Mouse (Mus musculus) gastrocnemius, postnatal 25 days (tissue): ENCODE data around the gene Ms4a10. TPM values are rescaled to one million over a fixed set of nuclear protein-coding genes. Genes with fewer than 3 reads are reported as not detected.
A peak's percentile ranks its signal among the peaks of the same experiment; 100 is the strongest.

Experiments
- DNase-seq: peaks from one replicate; pipeline ENCODE4 v3.0.0; 2022
- long read RNA-seq, 2 experiments: library from polyadenylated mRNA; stranded (forward); transcript quantifications; one replicate each; pipeline ENCODE4 v2.0.0; 2021
- total RNA-seq, 2 experiments: library from RNA; stranded (reverse); gene quantifications; 1 replicate in 1 of 2; 2 replicates in 1 of 2; pipeline ENCODE4 v1.2.3; 2021

The Ms4a10 gene
- not detected for total RNA-seq
- long read RNA-seq, experiment 1: 0 reads
- long read RNA-seq, experiment 2: 0 reads

DNA sequence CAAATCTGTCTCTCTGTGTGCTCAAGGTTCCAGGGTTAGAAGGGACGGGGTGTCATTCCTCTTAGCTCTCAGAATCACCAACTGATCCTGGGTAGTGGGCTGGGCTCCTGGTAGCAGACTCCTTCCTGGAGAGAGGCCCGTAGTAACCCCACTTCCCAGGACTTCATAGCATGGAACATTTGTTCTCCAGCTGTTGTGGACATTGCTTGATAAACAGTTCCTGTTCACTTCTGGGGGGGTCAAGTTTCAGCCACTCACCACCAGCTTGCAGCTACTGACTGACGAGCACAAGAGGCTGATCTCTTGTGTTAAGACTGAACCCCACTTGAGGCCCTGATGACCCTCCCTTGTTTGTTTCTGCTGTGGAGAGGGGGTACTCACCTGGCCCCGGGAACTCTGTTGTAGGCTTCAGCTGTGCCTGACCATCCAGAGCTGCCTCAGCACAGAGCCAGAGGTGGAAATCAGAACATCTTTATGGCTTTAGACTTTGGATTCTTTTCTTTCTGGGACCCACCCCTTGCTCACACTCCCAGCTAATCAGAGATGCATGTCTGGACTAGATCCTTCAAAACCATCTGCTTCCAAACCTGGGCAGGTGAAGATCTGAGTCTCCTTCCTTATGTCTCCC is at the start of gene Ms4a10:
Ms4a10 (minus strand) TSS at position 433 of the 628 bp plus-strand sequence.
- DNase-seq: no peak

DNA sequence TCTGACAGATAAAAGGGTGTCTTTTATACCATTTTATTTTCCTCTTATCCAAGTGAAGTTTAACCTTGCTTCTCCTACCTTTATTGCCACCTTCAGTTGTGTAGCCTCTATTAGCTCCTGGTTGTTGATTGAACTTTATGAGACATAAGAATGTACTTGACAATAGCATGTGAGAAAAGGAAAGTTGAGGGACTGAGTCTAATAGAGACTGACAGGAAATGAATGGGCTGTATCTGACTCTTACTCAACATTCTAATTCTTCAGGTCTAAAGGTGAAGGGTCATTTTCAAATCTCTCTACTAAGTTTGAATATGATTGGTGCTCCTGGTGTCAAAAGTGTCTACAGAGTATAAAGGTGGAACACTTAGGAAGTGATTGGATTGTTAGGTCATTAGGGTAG is 47.9 kb upstream of the Ms4a10 start:
- no peak for DNase-seq

- DNase-seq: no peak
Measured at GRCm38 (mm10) chr19:11017891-11018290, 43.4 kb upstream of the Ms4a10 start, which contains the start of gene Ms4a18. Gene Ms4a18 (minus strand): TSS chr19:11018031.

DNA sequence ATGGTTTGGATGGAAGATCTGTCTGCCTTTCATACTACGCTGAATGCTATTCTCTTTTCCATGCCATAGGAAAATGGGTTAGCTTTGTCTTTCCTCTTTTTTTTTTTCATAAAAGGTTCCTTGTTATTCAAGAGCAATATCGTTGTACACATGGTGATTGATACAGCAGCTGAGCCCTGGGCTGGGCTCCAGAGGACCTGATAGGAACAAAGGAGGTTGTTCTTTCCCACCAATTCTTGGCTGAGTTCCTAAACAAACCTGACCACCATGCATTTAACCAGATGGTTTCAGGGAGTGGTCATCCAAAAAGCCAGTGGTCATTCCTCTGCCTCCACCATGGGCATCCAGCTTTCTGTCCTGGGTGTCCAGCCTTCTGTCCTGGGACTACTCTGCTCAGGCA is 42.8 kb upstream of the Ms4a10 start:
- DNase-seq: peak; percentile 12

DNA sequence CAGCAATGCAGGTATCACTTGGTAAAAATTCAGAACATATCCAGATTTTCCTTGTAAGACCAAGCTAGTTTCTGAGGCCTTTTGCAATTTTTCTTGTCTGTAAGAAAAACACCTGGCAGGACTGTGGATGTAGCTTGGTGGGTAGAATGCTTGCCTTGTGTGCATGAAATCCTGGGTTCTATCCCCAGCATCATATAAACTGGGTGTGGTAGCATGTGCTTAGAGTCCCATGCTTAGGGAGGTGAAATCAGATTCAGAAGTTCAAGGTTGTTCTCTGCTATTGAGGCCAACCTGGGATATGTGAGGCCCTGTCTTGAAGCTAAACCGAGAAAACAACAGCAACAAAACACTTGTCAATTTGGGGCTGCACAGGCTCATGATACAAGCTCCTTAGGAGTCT is 41.5 kb upstream of the Ms4a10 start:
- no peak for DNase-seq

DNA sequence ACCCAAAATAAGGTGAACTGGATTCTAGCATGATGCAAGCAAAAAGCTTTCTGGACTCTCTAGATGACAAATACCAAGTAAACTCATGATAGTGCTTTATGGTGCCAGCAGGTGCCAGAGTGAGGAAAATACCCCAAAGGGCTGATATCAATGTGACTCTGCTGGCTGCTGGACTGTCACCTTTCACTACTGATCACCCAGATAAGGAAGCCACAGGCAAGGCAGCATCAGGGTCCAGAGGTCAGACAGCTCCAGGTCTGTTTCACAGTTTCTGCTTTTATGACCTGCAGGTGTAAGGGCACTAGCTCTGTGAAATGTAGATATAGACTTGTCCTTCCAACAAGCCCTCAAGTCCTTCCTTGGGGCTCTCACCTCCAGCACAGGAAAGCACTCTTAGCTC is 41.0 kb upstream of the Ms4a10 start:
- no peak for DNase-seq

GRCm38 (mm10) chr19:10993150-10993549 is 18.7 kb upstream of the Ms4a10 start, which contains the start of gene Ms4a15:
Gene Ms4a15 (minus strand): TSS chr19:10993250.
- DNase-seq: no peak

- DNase-seq: no peak
Measured at GRCm38 (mm10) chr19:10991911-10992310, 17.4 kb upstream of the Ms4a10 start.

GRCm38 (mm10) chr19:10990751-10991150 is 16.3 kb upstream of the Ms4a10 start:
- no peak for DNase-seq

DNA sequence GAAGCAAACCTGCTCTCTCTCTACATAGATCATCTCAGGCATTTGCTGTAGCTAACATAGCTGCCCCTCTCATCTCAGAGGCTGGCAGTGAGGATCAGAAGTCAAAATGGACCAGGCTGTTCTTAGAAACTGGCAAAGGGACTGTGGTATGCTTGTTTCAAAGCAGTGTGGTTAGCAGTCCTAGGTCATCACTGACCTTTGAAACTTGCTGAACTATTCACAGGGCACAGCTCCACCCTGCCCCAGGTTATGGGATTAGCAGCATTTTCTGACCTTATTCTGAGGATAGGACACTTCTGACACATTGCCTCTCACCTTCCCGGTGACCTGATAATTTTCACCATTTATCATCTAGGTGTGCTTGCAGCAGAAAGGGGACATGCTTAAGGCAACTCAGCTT is 14.1 kb upstream of the Ms4a10 start:
- no peak for DNase-seq

DNA sequence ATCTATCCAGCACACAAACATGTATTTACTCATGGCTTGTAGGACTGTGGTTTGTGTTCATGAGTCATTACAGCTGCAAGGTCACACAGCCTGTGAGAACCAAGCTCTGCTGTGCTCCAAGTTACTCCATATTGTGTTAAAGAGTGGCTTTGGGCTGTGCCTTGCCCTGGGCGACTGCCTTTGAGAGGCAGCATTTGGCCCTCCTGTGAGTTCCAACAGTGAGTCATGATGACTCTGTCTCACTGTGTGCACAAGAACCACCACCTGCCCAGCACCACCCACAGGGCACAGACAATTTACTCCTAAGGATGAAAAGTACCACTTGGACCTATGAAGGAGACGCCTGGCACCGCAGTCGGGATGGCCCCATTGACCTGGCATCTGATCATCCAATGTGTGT is 11.4 kb upstream of the Ms4a10 start:
- no peak for DNase-seq

DNA sequence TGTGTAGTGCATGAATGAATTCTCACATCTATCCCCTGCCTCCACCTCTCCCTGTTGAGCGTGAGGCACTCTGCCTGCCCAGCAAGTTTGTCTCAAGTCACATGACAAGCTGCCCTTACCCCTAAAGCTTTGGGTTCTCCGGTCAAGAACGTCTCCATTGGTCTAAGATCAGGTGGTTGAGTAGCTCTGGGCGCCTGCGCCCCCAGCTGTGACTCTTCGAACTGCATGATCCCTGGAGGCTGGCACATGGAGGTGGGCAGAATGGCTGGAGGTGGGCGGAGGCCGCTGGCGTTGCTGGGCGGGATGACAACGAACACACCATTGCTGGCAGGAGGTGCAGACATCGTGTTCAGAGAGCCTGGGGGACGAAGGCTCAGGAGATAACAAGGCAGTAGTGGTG is 10.1 kb upstream of the Ms4a10 start:
- no peak for DNase-seq

DNA sequence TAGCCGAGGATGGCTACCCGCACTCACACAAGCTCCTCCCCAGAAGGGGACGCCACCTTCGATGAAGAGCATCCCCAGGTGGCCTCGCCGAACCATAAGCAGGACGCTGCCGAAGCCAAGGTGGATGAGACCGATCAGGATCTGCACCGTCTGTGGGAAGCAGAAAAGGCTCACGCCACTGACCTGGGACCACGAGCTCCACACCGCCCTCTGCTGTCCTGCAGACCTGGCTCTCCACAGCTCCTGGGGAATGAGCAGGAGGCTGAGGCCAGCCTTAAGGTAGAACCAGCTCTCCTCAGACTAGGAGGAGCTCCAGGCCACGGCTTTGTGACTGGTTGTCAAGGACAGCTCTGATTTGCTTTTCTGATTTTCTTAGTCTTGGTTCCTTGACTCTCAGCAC is 8.7 kb upstream of the Ms4a10 start:
- no peak for DNase-seq

DNA sequence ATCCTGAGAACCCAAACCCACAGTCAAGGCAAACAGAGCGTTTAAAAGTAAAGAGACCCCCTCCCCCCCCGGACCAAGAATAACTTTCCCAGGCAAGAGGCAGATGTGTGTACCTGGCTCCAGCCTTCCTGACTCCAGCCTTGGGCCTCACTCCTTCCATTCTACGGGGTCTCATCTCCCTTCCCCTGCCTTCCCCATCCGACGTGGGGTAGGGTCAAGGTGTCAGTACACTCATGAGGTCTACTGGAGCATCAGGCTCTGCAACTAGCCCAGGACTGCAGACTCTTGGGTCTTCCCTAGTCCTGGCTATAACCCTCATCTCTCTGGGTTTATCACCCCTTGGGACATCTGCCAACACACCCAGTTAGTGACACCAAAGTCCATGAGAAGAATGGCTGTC is 5.7 kb upstream of the Ms4a10 start:
- no peak for DNase-seq

GRCm38 (mm10) chr19:10979184-10980168 is 5.0 kb upstream of the Ms4a10 start:
- DNase-seq: peak; percentile 68

- no peak for DNase-seq
Measured at GRCm38 (mm10) chr19:10976318-10976717, 1.8 kb upstream of the Ms4a10 start.

- DNase-seq: no peak
Measured at GRCm38 (mm10) chr19:10975187-10975586, 717 bp upstream of the Ms4a10 start.

DNA sequence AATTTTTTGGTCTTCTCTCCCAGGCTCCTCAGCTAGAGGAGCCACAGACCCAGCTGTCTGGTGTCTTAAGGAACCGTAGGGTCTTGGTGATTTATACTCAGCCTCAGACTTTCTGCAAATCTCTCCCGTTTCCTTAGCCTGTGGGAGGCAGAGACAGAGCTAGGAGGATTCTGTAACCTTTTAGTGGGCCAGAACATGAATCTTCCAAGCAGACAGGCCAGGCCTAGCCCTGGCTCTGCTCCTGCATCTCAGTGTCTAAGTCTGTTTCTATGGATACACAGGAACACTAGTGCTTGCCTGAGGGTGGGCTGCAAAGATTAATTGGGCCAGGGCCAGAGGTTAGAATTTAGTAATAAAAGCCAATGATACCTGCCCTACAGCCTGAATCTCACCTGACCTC is 1.3 kb downstream of the Ms4a10 start:
- no peak for DNase-seq

DNA sequence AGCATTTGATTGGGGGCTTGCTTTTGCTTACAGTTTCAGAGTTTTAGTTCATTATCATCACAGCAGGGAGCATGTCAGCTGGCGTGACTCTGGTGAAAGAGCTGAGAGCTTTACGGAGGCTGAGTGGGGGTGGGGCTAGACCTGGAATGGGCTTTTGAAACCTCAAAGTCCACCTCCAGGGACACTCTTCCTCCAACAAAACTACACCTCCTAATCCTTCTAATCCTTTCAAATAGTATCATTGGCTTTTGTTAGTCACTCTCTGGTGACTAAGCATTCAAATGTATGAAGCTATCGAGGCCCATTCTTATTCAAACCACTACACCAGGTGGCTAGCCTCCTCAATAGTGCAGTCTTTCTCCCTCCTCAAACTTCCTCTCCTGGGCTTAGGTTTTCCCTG is 1.8 kb downstream of the Ms4a10 start:
- DNase-seq: no peak

- no peak for DNase-seq
Measured at GRCm38 (mm10) chr19:10970457-10970856, 4.0 kb downstream of the Ms4a10 start.

GRCm38 (mm10) chr19:10968578-10968977 is 5.9 kb downstream of the Ms4a10 start:
- no peak for DNase-seq

- DNase-seq: no peak
Measured at GRCm38 (mm10) chr19:10965721-10966120, 8.7 kb downstream of the Ms4a10 start.

DNA sequence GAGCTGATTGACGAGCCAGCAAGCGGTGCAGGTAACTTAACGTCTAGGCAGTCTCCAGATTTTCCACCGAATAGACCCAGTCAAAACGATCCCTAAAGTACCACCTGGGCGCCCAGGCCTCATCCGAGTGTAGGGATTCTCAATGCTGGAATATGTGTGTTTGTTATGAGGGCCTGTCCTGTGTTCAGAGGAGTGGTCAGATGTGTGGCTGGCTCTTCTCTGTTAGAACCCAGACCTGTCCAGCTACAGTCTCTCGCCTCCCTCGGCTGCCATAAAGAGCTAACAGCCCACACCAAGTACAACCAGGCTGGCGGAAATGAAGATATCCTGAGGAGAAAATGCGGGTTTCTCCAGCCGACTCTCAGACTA is 14.5 kb downstream of the Ms4a10 start:
- DNase-seq: no peak
